Mouse (Mus musculus): ENCODE data around the gene E130308A19Rik.

The E130308A19Rik gene

DNA sequence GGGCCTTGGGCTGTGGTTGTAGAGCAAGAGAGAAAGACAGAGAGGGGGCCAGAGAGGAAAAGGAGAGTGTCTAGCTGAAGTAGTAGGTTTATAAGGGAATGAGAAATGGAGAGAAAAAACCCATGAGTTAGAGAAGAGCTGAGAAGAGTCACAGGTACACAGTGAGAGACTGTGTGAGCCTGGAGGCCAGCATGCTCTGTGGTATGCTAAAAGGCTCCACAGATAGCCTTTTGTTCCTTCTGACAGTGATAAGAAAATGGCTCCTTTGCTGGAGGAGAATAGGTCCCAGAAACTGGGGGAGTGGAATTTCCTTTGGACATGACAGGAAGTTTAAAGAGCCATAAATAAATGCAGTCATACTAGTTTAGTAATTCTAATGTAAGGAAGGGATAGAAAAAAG lies 13.2 kb downstream of the E130308A19Rik start:
- DNase-seq (ENCODE audit: low spot score): no peak

DNA sequence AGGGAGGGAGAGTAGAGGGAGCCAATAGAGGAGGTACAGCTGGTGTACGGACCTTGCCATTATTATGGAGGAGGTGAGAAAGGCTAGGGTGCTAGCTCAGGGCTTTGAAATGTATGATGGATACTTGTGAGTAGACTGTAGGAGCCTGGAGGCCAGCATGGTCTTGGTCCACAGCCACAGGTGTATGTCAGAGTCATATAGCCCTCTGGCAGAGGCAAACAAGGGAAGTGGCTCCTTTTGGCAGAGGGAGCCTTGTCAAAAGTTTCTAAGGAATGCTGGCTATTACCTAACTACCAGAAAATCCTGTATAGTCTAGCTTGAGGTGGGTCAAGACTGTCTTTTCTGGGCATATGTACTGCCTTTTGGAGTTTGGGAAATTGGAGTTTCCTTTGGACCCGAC lies 14.7 kb downstream of the E130308A19Rik start:
- DNase-seq (ENCODE audit: low spot score): no peak

DNA sequence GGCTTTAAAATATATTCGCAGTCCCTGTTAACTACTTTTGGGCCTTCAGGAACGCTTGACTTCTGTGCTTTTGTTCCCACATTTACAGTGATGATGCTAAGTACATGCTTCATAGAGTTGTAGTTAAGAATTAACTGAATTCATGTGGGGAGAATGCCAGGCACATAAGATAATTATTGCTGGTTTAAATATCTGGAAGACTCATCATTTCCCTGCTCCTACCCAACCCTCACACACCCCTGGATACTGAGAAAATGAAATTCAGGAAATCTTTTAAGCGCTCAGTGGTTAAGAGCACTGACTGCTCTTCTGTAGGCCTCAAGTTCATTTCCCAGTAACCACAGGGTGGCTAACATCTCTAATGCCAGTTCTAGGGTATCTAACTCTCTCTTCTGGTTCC lies 16.0 kb downstream of the E130308A19Rik start:
- DNase-seq (ENCODE audit: low spot score): no peak

DNA sequence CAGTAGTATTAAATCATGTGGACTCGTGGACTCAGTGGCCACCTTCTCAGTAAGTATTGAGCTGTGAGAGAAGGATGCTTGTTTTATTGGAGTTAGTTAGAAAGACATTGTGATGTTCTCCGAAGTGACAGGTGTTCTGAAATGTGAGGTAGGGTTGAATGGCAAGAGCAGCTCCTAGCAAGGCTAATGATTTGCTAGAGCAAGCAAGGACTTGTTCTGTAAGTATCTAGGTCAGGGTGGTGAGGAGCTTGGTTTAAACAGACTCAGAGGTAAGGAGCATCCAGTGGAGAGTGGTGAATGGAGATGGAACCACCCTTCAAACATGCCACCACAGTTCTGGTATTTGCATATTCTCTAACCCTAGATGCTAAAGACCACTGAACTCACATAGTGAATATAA lies 16.6 kb downstream of the E130308A19Rik start:
- DNase-seq (ENCODE audit: low spot score): no peak

DNA sequence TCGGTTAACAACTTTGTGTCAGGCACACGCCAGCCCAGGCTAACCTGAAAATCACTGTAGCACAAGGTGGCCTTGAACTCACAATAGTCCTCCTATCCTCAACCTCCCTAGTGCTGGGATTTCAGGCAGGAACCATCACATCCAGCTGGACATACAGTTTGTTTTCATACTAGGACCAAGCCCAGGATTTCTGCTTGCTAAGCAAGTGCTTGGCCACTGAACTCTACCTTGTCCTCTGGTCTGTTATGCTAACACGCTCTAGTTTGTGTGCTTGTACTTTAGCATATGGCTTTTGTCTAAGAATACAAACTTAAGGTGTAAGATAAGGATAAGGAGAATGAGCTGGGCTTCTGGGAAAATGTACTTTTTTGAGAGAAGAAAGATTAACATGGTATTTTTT lies 18.4 kb downstream of the E130308A19Rik start:
- DNase-seq (ENCODE audit: low spot score): no peak

DNA sequence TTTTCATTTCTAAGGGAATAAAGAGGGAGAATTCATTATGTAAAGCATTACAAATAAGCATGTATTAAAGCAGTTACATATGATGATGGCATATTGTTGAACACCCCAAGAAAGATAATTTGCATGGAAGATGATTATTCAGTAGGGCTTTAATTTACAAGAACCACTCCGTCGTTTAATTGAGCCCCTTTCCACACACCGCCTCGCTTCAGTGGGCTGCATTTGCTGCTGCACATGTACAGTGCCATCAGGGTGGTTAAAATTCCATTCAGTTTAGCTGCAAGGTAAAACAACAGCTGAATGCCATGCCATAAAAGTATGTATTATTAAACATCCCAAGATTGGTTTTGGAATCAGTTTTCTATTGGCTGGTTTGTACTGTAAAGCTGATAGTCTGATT lies 19.0 kb downstream of the E130308A19Rik start:
- no peak for DNase-seq (ENCODE audit: low spot score)

DNA sequence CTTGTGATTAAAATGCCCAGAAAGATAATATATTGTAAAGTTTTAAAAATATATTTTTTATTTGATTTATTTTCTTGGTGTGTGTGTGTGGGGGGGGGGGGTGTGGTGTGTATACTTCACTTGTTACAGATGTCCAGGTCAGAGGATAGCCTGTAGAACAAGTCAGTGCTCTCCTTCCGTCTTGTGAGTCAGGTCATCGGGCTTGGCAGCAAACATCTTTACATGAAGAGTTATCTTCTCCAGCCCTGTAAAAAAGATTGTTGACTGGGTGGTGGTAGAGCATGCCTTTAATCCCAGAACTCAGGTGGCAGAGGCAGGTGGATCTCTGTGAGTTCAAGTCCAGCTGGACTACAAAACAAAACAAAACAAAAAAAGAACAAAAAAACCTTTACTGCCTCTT lies 19.6 kb downstream of the E130308A19Rik start:
- no peak for DNase-seq (ENCODE audit: low spot score)

DNA sequence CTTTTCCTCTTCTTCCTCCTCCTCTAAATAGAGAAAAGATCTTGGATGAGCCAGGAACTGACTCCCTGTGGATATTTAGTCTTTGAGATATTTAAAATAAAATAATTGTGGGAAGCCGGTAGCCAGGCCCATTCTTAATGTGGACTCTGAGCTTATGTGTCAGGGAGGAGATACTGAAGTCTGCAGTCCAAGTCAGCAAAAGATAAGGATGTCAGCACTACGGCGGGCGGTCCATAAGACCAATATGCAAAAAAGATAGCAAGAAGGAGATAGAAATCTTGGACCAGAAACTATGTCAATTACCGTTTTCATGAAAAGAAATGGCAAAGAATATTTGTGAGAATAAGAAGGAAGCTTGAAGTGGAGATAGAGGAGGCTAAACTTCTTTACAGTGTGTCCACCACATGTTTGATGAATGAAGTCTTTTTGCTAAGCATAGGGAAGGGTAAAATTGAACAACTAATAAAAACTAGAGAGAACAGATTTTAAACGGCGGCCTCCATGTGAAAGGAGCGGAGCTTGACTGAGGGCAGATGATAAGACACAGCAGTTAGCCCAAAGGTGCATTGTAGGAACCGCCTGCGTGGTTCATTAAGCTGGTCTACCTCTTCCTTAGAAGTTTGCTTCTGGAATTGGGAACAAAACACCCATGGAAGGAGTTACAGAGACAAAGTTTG lies 20.1 kb downstream of the E130308A19Rik start:
- DNase-seq (ENCODE audit: low spot score): no peak

DNA sequence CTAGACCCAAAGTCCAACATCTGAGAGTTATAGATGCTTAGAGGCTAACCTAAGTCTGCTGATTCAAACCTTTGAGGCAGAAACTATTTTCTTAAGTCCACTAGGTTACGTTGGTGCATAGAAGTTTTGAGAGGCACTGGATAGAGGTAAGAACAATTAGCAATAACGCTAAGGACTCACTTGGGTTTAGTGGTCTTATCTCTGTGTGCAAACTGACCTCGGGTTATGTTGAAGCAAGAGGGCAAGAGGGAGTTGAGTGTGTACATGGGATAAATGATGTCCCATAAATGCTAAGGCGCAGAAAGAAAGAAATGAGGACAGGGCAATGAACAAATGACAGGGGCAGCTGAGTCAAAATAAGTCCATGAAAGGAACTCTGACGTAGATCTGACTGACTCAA lies 23.1 kb downstream of the E130308A19Rik start:
- DNase-seq (ENCODE audit: low spot score): no peak

DNA sequence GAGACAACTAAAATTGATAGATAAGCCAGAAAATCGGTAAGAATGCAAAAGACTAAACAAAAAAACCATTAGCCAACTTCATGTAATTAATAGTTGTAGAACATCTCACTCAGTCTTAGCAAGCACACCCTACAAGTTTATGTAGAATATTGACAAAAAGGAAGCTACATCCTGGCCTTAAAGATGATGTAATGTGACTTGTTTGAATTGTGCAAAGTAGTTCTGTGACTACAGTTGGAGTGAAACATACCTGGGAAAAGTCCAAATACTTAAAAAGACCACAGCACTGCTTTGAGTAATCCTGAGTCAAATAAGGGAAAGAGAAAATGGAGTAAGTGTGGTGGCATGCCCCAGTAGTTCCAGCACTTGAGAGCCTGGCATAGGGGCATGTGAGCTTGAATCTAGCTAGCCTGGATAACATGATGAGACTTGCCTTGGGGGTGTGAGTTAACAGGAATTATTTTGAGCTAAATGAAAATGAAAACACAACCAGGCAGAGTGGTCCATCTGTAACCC lies 26.2 kb downstream of the E130308A19Rik start:
- DNase-seq (ENCODE audit: low spot score): peak; percentile 41

DNA sequence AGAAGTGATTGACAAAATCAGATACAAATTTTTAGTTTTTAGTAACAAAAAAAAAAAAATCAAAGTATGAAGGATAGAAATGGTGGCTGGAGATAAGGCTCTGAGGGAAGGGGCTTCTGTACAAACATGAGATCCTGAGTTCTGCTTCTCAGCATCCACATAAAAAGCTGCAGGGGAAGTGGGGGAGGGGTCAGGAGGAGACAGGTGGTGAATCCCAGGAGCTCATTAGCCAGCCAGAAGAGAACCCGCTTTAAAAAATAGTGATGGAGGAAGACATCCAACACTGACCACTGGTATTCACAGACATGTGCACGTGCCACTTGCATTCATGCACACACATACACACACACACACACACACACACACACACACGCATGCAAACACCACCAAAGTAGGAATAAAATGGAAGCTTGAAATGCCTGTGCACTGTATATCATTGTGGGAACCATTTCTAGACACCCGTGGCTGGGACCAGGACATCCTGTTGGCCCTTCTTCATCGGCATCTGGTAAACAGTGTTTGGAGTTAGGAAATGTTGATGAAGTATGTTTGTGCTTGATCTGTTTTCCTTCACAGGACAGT lies 30.1 kb downstream of the E130308A19Rik start:
- no peak for DNase-seq (ENCODE audit: low spot score)

DNA sequence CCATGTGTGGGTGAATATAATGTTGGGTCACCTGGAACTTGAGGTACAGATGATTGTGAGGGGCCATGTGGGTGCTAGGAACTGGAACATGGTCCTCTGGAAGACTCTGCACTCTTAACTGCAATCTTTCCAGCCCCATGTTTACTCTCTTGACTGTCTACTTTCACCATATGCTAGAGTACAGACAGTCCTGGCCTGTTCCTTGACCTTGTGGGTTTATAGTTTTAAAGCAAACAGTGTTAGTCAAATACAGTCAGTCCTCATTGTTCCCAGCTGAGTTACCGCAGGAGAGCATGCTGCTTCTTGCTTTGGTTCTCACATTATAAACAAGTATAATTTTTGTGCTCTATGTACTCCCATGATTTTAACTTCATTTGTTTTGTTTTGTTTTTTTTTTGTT lies 36.2 kb downstream of the E130308A19Rik start:
- DNase-seq (ENCODE audit: low spot score): no peak

DNA sequence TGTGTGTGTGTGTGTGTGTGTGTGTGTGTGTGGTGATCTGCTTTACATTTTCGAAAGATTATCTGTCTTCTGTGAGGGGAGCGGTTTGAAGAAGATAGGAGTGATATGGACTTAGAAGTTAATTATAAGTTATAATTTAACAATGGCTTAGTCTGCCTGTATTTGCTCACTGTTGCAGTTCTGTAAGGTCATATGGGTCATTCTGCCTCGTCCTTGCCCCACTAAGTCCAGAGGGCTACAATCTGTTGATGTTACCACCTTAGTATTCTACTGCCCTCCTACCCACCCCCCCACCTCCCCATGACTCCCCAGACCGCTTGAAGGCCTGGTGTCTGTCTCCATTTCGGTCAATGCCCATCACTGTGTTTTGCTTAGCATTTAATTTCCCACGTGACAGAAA lies 37.4 kb downstream of the E130308A19Rik start:
- DNase-seq (ENCODE audit: low spot score): no peak

DNA sequence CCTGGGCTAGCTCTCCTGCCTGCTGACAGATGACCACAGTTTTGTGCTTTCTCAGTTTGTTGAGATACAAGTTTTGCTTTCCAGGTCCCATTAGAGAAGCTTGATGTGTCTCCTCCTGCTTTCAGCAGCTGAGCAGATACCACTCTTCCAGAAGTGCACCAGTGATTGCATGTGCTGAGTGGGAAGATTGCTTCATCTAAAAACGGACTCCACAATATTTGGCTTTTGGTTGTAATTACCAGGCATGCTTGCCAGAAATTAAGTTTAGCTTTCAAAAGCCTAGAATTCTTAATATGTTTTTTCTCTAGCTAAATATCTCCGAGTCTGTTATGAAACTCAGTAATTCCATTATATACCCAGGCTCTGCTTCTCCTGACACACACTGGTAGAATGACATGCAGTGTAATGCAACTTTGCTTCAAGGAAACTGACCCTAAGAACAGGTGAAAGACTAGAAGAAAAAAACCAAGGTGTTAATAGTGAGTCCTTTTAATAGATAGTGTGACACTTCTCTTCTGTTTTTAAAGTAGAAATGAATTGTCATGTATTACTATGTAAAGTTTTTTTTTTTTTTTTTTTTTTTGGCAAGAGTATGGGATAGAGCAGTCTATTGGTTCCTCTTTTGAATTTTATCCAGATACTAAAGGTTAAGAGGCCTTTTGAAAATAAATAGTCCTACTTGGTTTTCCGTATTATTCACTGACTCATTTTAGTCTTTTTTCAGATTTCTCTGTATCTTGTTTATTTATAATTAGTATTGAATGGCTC lies 40.7 kb downstream of the E130308A19Rik start:
- DNase-seq (ENCODE audit: low spot score): peak; percentile 36

DNA sequence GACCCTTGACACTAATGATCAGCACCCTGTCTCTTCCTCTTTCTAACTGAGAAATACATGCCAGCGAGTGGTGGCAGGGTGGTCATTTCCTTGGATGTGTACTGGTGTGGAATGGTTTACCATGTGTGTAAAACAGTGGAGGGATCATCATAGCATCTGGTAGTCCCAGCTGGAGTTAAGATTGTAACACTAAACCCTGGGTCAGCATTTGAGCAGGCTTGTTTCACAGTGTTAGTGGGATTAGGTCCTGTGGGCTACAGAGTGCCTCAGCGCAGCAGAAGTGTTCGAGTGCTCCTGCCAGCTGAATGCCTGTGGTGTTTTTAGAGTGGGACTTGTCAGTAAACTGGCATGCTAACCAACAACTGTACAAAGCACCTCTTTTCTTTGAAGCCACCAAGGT lies 42.0 kb downstream of the E130308A19Rik start:
- no peak for DNase-seq (ENCODE audit: low spot score)

DNA sequence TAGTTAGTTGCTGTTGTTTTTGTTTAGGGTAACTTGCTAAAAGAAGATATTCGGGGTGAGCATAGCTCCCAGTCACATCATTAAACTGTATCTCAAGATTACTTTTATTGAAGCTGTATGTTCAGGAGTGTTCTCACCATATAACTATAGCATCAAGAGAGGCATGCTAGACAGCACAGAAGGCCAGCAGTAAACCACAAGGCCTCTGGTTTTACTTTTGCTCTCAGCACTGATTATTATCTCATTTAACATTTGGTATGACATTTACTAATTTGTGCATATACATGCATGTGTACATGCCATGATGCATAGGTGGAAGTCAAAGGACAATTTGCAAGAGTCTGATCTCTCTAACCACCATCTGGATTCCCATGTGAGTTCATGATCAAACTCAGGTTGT lies 43.1 kb downstream of the E130308A19Rik start:
- DNase-seq (ENCODE audit: low spot score): no peak

DNA sequence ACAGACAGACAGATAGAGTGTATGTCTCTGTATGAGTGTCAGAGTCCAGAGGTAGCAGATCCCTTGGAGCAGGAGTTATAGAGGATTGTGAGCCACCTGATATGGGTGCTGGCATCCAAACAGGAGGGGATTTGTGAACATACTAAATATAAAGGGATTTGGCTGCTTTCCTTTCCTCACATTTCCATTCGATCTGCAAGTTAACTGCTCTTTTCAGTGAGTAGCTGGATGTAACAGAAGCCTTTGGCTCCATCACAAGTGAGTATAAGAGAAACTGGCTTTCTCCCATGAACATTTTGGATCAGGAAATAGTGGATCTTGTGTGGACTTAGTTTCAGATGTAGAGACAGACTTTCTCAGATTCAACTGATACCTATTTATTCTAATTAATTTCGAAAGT lies 44.0 kb downstream of the E130308A19Rik start:
- DNase-seq (ENCODE audit: low spot score): no peak

DNA sequence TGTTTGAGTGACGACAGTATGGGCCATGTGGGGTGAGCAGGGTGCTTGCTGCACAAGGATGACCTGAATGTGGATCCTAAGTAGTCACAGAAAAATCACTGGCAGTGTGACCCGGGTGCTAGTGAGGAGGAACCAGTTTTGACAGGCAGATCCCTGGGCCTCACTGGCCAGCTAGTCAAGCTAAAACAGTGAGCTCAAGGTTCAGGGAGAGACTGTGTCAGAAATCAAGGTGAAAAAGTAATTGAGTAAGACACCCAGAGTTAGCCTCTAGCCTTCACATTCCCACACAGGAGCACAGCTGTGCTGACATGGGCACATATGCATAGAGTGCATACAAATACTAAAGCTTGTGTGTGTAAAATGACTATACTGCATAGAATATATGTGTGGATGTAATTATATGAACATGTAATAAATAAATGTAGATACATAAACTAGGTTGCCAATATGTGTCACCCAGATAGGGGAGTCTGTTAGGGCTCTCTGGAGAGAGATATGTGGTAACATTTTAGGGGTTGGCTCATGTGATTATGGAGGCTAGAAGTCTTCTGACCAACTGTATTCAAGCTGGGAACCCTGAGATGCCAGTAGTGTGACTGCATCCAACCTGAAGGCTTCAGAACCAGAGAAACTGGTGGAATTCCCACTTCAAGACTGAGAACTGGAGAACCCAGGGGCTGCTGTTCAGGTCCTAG lies 47.6 kb downstream of the E130308A19Rik start:
- no peak for DNase-seq (ENCODE audit: low spot score)

DNA sequence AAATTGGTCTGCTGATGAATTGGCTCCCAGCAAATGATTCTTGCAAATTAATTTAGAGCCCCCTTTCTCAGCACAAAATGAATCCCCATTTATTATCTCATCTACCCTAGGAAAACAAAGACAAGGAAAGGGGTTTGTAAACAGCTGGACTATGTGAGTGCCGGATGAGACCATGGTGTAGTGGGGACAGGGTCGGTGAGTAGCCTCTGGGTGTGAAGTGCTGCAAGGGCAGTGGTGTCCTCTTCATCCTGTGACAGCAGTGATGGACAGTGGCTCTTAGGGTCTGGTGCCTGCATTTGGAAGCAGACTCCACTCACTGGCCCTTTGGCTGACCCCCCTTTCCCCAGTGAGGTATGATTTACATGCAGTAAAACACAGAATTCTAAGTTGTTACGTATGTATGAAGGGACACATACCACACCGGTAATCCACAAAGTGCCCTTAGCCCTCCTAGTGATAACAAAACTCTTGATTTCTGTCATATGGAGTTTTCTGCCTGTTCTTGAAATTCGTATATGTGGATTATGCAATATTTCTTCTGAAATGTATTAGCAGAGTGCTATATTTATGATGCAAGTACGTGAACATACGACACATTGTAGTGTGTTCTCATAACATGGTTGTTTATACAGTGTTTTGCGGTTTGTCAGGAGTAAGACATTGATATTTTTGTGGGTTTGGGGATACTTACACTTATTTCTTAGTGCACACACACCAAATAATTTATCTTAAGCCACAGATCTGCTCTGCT lies 49.1 kb downstream of the E130308A19Rik start:
- DNase-seq (ENCODE audit: low spot score): no peak

DNA sequence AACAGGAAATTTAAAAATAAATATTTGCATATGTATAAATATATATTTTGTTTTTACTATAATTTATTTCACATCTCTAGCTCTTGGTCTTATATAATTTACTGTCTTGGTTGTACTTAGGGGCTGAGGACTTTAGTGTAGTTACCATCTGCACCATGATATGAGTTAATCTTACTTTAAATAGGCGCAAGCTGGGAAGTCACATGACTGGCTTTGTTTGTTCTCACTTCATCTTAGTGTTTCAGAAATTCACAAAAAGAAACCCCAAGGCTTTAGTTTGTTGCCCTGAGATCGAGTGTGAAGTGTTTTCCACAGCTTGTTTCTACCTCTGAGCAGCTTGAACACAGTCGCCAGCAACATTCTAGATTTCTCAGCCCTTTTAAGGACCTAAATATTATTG lies 49.7 kb downstream of the E130308A19Rik start:
- DNase-seq (ENCODE audit: low spot score): no peak

DNA sequence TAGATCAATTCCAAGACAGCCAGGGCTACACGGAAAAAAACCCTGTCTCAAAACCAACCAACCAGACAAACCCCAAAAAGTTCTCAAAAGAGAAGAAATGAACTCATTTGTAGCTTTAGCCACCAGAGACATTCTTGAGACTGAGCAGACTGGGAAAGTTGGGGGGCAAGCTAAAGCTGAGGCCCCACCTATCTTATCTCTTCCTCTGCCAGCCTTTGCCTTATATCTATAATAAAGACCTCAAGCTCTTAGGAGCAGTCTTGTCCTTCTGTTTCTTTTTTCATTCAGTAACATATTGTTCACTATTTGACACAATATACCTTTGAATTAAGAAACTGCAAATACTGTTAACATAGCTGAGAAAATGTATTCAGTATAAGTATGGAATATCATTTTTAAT lies 55.4 kb downstream of the E130308A19Rik start:
- no peak for DNase-seq (ENCODE audit: low spot score)

DNA sequence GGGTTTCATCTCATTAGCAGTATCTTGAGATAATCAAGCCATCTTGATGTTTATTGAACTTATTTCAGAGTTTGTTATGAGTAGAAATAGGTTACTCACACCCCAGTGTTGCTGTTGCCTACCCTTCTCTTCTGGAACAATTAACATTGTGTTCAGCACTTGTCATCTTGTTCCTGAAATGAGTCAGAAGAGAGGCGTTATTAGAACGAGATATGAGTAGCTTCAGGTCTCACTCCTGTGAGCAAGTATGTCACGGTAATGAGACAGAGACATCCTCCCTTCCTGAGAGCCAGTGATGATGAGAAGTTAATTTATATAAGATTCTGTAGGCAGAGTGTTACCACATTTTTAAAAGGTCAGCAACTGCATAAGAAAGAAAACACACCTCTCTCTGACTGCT lies 56.5 kb downstream of the E130308A19Rik start:
- DNase-seq (ENCODE audit: low spot score): no peak

All from adipocyte (in vitro differentiated cells).